Mouse (Mus musculus) spleen, postnatal 10 days (tissue): ENCODE measurements at regions not wholly inside any gene's neighbourhood (a gene's known extent, or its start where the extent isn't known, plus 50 kb on each side); places are given as distances from the start of the nearest gene placed in this dataset.

Experiments used
- DNase-seq, 2 experiments: peaks; one replicate each; pipeline ENCODE4 v3.0.0; 2021 to 2022; ENCODE audit warnings: low spot score in 2 of 2

DNA sequence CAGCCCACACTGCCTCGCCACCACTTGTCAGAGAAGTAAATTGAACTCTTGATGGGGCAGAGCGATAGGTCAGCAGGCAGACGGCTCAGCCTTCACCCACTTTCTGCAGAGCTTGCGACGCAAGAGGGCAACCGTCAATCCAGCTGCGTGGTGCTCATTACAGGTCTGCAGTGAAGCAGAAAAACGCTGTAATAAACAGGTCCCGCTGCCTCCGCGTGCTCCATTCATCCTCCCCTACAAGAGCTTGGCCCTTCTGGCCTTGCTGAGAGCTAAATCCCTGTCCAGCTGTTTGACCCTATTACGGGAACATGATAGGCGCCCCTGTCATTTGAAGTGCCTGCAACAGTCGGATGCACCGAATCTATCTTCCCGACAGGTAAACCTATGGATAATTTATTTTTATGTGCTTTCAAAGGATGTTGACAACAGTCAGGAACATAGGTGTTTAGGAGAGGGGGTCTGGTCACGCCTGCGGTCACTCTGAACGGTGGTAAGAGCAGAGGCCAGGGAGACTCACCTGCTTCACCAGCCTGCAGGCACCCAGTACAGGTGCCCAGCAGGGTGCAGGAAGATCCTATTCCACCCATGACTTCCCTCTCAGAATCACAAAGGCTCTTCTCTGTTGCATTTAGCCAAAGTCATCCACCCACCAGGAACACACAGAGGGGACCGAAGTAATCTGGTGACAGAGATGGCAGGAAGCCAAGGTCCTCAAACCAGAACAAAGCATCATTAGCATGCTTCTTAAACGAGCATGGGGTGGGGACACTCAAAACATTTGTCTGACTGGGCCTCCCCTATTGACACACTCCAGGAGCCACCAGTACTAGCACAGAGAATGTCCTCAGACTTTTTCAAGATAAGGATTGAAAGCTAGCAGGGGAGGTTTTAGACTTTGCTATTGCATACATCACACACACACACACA is 464.1 kb upstream of the Mgmt start:
- DNase-seq = no peak

DNA sequence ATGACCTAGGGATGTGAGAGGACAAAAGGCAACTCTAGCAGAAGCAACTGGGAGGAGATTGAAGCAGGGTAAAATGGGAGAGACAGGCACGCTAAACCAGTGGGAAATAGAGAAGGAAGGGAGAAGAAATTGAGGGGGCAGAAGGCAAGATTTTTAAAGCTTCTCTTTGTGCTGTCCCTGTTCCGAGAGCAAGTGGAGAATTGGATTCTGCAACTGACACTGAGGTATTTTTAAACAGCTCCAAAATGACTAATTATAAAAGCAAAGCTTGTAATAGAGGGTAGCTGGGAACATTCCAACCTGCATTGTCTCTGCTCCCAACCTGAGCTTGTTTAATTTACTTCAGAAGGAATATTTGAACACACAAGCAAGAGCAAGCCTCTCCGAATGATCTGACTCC is 460.7 kb upstream of the Mgmt start:
- no peak for DNase-seq

DNA sequence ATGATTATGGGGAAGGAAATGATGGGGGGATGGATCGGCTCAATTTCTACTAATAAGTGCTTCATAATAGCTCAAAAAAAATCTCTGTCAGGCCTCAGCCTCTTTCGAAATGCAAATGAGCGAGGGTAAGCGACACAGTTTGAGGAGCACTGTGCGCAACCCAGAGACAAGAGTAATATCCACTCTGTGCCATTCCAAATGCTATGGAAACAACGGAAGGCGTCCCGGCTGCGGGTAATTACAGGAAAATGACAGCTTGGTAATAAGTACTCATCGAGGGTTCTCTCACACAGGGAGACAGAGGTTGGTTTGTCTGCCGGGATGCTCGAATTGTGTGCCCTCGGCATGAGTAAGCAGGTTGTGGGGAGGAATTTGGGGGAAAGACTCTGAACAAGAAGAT is 459.9 kb upstream of the Mgmt start:
- no peak for DNase-seq

- DNase-seq = no peak
These were observed 451.0 kb upstream of the Mgmt start for GRCm38 (mm10) chr7:136443436-136443835.

DNA sequence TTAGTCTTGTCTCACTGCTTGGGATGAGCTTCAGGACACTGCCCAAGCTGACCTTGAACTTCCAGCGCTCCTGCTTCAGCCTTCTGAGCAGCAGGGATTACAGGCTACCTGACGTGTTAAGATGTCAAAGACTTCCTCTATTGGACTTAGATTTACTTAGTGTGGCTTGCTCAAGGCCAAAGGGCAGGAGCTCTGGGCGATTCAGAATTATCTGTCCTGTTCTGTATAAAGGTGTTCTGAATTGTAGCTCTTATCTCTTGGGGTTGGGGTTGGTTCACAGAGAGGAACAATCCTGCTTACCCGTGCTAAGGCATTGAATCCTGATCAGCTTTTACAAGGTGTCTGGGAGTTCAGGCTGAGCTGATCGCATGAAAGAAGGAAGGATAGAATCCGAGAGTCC is 449.3 kb upstream of the Mgmt start:
- no peak for DNase-seq

DNA sequence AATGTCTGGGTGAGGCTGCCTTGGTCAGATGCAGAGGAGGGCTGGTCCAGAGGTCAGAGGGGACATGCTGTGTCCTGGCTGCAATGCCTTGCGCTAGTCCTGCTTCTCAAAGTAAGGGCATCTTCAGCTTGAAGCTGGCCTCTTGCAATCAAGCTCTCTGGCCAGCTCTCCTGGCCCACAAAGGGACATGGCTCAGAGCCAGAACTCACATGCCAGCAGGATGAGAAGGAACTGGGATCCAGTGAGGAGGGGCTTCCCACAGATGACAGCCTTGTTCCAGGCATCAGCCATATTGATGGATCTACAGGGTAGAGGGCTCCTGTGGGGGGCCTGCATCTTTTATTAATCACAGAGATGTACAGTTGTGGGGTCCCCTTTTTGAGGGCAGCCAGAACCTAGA is 445.1 kb upstream of the Mgmt start:
- DNase-seq = no peak

DNA sequence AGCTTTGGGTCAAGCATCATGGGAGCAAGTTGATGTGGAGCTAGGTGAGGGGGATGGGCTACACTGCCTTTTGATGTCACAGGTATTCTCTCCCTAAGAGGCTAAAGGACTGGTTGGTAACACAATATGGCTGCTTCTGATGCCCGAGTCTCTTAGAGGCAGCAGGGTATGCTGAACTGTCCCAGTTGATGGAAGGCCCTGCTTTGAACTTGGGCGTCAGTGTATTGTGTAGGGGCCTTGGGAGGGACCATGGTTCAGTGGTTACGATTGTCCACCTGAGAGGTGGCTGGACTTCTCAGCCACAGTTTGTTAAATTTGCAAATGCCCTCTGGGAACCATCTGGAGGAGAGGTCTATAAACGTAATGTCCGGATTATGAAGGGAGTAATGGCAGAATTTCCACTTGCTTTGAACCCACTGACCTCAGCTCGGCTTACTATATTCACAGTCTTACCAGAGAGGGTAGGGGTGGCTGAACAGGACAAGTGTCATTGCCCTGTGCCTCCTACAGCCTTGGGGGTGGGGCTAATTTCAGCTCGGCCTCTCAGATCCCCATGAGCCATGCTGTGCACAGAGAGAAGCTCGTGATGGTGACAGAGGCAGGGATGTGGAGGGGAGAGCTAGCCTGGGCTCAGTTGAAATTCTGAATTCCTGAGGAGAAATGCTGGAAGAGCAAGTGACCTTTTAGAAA is 442.6 kb upstream of the Mgmt start:
- DNase-seq = no peak

- DNase-seq = no peak
These were observed 441.9 kb upstream of the Mgmt start for GRCm38 (mm10) chr7:136452561-136452960.

GRCm38 (mm10) chr7:136457171-136457570 is 437.2 kb upstream of the Mgmt start:
- DNase-seq = no peak

- DNase-seq = no peak
These were observed 436.5 kb upstream of the Mgmt start for GRCm38 (mm10) chr7:136457867-136458448.

- DNase-seq = no peak
These were observed 417.3 kb upstream of the Mgmt start for GRCm38 (mm10) chr7:136477135-136477534.

DNA sequence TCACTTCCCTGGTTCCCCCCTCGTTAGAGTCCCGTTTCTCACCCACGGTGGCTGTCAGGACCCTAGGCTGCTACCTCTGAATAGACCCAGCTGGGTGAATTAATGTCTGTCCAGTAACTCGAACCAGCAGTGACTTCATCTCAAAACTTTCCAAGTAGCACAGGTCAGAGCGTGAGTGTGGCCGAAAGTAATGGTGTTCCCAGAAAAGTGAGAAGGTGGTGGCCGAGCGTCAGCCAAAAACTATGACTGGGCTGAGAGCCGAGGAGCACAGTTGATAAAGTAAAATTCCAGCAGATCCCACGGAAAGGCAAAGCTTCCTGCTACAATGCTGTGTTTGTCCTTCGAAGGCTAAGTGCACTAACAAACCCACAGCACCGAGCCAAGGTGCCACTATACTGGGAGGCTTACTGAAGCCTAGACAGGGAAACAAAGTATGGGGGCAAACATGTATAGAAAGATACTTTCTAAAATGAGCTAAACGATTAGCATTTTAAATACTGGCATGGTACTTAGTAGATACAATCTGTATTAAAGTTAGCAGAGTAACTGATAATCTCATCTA is 413.7 kb upstream of the Mgmt start:
- DNase-seq = no peak

GRCm38 (mm10) chr7:136483237-136483636 is 411.2 kb upstream of the Mgmt start:
- no peak for DNase-seq

GRCm38 (mm10) chr7:136487556-136487955 is 406.9 kb upstream of the Mgmt start:
- no peak for DNase-seq

DNA sequence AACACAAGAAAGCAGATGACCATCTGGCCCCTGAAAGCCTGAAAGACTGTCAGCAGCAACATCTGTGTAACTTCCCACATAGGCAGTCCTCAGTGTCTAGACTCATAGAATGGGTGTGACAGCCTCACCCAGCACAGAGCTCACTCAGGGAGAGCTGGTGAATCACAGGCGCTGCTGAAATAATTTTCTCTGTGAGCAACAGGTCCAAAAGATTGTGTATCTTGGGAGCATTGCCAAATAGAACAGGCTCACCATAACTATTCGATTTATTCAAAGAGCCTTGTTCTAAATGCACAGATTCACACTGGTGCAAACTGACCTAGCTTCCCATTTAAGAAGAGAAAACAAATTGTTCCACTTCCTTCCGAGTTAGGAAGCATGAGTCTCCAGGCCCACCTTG is 399.6 kb upstream of the Mgmt start:
- DNase-seq = no peak

GRCm38 (mm10) chr7:136496335-136497242 is 397.8 kb upstream of the Mgmt start:
- no peak for DNase-seq

GRCm38 (mm10) chr7:136500059-136500458 is 394.4 kb upstream of the Mgmt start:
- no peak for DNase-seq

GRCm38 (mm10) chr7:136501094-136501493 is 393.3 kb upstream of the Mgmt start:
- no peak for DNase-seq

DNA sequence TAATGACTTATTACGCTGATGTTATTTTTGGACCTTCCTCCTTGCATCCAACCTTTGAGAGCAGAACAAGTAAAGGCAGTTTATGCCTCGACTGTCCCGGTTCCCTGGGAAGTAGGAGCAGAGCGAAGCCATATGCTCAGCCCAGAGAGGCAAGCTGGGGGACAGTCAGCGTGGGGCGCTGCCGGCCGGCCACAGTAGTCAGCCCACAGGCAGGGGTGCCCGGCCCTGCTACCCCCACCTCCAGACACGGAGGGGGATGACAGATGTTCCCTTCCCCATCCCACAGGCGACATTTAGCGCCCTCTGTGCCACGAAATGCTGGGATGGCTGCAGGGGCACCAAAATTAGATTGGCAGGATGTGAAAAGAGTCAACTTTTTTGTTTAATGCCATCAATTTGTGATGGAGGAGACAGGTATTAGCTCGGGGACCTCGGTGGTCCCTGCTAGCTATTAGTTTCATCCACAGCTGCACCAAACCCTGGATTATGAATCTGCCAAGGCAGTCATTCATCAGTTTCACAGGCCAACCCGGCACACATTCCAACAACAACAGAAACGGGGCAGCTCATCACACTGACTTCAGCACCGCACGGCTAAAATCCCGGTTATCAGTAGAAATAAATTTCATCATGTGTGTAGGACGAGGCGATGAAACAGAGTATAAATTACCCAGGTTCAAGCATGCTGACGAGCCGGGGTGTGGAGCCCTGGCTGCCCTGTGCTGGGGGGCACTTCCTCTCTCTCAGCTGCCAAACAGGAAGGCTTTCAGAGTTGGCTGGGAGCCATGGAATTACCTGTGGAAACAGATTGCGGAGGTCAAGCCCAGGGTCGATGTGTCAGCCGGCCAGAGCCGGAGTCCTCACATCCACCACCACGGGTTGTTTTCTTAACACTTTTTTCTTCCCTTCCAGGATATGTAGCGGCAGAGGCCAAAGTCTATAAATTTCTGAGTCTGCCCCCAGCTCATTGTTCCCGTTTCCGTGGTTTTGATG is 392.3 kb upstream of the Mgmt start:
- DNase-seq = no peak

DNA sequence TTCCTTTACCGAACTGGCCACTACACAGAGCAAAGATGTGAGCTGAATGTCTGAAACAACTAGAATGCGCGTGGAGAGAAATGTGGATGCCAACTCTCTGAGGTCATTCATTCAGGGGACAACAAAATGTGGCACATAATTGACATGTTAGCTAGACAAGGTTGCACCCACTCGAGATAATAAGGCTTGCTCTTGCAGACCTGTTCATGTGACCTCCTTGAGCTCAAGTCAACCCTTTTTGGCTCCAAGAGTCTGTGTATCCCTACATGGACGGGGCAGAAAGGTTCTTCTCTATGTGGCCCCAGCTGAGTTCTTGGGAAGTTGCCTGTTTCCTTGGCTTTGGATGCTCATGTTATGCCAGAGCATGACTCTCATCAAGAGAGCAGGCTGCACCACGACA is 383.0 kb upstream of the Mgmt start:
- no peak for DNase-seq
